Mouse (Mus musculus): ENCODE data around the gene Kank3.

DNA sequence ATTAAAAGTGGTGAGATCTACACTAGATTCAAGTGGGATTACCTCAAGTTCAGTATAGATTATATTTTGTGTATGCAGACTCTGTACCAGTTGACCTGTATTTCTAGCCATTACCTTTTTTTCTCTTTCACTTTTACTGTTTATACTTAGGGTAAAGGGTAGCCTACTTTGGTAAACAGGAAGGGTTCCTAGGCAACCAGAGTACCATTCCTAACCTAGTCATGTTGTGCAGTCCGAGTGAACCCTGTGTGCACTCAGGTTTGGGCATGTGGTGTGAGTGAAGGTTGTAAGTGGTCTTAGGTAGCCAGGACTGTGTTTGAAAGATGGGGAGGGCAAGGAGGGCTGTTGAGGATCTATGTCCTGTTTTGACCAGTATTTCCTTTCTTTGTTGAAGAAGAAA lies 41.0 kb downstream of the Kank3 start:
- no peak for TF ChIP-seq CTCF (IDR thresholded peaks at IDR 0.05; ENCODE audit: low read depth)
- TF ChIP-seq EP300 (IDR thresholded peaks at IDR 0.05; ENCODE audit: low read depth) = no peak

All from liver, postnatal 0 days (tissue).